Mouse (Mus musculus): ENCODE measurements around the gene Gm49661. TPM values are rescaled to one million over a fixed set of nuclear protein-coding genes. Genes with fewer than 3 reads are reported as not detected.

Gene Gm49661
- polyA plus RNA-seq, 1 experiment from 2014 or later = not detected

DNA sequence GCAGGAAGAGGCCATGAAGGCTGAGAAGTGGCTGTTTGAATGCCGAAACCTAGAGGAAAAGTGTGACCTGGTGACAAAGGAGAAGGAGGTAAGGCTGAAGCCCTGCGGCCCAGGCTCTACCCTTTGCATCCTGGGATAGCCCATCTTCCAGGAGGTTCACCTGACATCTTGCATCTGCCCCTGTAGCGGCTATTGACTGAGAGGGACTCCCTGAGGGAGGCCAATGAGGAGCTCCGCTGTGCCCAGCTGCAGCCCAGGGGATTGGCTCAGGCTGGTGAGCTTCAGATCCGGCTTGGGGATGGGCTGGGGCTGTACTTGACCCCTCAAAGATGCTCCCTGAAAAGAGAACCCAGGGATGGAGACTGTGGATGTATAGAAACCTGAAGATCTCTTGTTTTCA lies 27.7 kb upstream of the Gm49661 start:
- no peak overlapping the region for H3K27ac ChIP-seq (ENCODE audit: low read depth, low read length)
- peaks cover 7% of the 10 kb centered on the region; the same call in 1 of the 2 replicates for H3K27me3 ChIP-seq (ENCODE audit: control insufficient read depth, insufficient read depth, low read length)
- H3K36me3 ChIP-seq (ENCODE audit: control insufficient read depth, insufficient read depth, low read length) = no peaks in the 10 kb centered on the region; the same call in 1 of the 2 replicates
- peak; percentile 25; the same call in 1 of the 2 replicates for ATAC-seq (ENCODE audit: low FRiP score, low TSS enrichment)
- no peak overlapping the region for H3K9ac ChIP-seq (ENCODE audit: low read depth, low read length)
- H3K4me3 ChIP-seq (ENCODE audit: low read length) = no peak overlapping the region
- no peaks in the 10 kb centered on the region for H3K4me1 ChIP-seq (ENCODE audit: control insufficient read depth, insufficient read depth, low read length)
- WGBS = 87% methylated on average over 5 of the region's 5 CpGs
- no peak overlapping the region for H3K4me2 ChIP-seq (replicated peaks; ENCODE audit: low read depth, low read length)
- no peaks in the 10 kb centered on the region for H3K9me3 ChIP-seq (ENCODE audit: control insufficient read depth, low read length)

DNA sequence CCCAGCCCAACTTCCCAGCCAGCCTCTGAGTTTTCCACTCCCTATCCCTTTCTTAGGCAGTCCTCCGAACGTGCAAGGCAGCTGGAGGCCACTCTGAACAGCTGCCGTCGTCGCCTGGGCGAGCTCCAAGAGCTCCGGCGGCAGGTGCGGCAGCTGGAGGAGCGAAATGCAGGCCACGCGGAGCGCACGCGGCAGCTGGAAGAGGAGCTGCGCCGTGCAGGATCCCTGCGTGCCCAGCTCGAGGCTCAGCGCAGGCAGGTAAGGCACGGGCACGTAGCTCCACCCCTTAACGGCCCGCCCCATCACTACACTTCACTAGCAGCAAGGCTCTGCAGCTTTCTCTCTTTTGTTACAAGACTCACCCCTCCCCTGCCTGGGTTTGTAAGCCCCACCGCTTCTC lies 26.4 kb upstream of the Gm49661 start:
- Histone ChIP-seq H3K36me3 (ENCODE audit: control insufficient read depth, insufficient read depth, low read length) (no peaks in the 10 kb centered on the region; the same call in 1 of the 2 replicates), H3K27me3 (ENCODE audit: control insufficient read depth, insufficient read depth, low read length) (peaks cover 7% of the 10 kb centered on the region; the same call in 1 of the 2 replicates), H3K4me2 (replicated peaks; ENCODE audit: low read depth, low read length) (no peak overlapping the region), H3K4me3 (ENCODE audit: low read length) (no peak overlapping the region), H3K27ac (ENCODE audit: low read depth, low read length) (no peak overlapping the region), H3K4me1 (ENCODE audit: control insufficient read depth, insufficient read depth, low read length) (no peaks in the 10 kb centered on the region), H3K9me3 (ENCODE audit: control insufficient read depth, low read length) (no peaks in the 10 kb centered on the region), H3K9ac (ENCODE audit: low read depth, low read length) (no peak overlapping the region)
- WGBS = 21% methylated on average over 25 of the region's 25 CpGs
- ATAC-seq (ENCODE audit: low FRiP score, low TSS enrichment) = no peak

DNA sequence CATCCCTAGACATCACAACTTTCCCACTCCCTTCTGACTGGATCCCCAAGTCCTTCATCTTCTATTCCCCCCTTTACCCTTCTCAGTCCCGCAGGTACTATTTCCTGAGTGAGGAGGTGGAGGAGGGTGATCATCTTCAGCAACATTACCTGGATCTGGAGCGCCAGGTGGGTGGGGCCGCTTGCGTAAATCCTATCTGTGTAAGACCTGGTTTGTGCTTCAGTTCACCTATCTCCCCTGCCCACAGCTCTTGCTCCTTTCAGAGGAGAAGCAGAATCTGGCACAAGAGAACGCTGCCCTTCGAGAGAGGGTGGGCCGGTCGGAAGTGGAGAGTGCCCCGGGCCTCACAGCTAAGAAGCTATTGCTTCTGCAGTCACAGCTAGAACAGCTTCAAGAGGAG lies 25.1 kb upstream of the Gm49661 start:
- no peaks in the 10 kb centered on the region; the same call in 1 of the 2 replicates for H3K36me3 ChIP-seq (ENCODE audit: control insufficient read depth, insufficient read depth, low read length)
- no peak overlapping the region for H3K4me2 ChIP-seq (replicated peaks; ENCODE audit: low read depth, low read length)
- no peaks in the 10 kb centered on the region for H3K9me3 ChIP-seq (ENCODE audit: control insufficient read depth, low read length)
- peaks cover 7% of the 10 kb centered on the region; the same call in 1 of the 2 replicates for H3K27me3 ChIP-seq (ENCODE audit: control insufficient read depth, insufficient read depth, low read length)
- peaks cover 4% of the 10 kb centered on the region; the same call in 1 of the 2 replicates for H3K4me1 ChIP-seq (ENCODE audit: control insufficient read depth, insufficient read depth, low read length)
- H3K9ac ChIP-seq (ENCODE audit: low read depth, low read length) = no peak overlapping the region
- 91% methylated on average over 9 of the region's 9 CpGs for WGBS
- ATAC-seq (ENCODE audit: low FRiP score, low TSS enrichment) = no peak
- no peak overlapping the region for H3K4me3 ChIP-seq (ENCODE audit: low read length)
- no peak overlapping the region for H3K27ac ChIP-seq (ENCODE audit: low read depth, low read length)

DNA sequence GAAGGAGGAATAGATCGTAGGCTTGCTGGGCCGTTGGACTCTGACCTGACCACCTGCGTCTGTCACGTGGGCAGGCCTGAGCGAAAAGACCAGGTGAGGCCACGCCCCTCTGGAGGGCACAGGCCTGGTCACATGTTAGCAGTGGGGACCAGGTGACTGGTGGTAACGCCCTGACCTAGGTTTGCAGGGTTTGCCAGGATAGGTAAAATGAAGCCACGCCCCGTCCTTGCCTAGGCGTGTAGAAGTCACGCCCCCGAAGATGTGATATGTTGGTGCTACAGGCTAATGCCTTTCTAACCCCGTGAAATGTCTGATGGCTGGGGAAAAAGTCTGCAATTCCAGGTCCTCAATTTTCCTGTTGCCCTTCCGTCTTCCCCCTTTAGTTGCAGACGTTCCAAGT lies 21.6 kb upstream of the Gm49661 start:
- WGBS = under 1% methylated on average over 15 of the region's 15 CpGs
- Histone ChIP-seq H3K9ac (ENCODE audit: low read depth, low read length) (peak overlapping the region; percentile 67), H3K4me1 (ENCODE audit: control insufficient read depth, insufficient read depth, low read length) (peaks cover 14% of the 10 kb centered on the region; the same call in 1 of the 2 replicates), H3K36me3 (ENCODE audit: control insufficient read depth, insufficient read depth, low read length) (no peaks in the 10 kb centered on the region), H3K4me2 (replicated peaks; ENCODE audit: low read depth, low read length) (peak overlapping the region; percentile 88), H3K27ac (ENCODE audit: low read depth, low read length) (peak overlapping the region; percentile 70), H3K4me3 (ENCODE audit: low read length) (peak overlapping the region; percentile 58), H3K9me3 (ENCODE audit: control insufficient read depth, low read length) (no peaks in the 10 kb centered on the region), H3K27me3 (ENCODE audit: control insufficient read depth, insufficient read depth, low read length) (peaks cover 7% of the 10 kb centered on the region; the same call in 1 of the 2 replicates)
- ATAC-seq (ENCODE audit: low FRiP score, low TSS enrichment) = peak; percentile 75; the same call in 1 of the 2 replicates

DNA sequence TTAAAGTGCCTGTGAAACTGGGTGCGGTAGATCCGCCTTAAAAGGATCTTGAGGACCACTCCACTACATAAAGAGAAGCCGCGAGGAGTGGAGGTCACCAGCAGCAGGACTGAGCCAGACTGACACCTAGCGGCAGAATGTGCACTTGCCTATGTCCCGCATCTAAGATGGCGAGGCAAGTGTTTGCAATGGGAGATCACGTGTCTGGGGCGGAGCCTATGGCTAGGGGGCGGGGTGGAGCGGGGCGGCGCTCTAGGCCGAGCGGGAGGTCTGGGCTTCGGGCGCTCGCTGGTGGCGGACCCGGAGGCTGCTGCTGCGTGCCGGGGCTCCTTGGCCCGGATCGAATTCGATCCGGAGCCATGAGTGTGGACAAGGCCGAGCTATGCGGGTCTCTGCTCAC lies 21.1 kb upstream of the Gm49661 start, which contains the start of gene Hook2:
TSS of gene Hook2 (plus strand) at position 255 of the 400 bp plus-strand sequence.
- Histone ChIP-seq H3K36me3 (ENCODE audit: control insufficient read depth, insufficient read depth, low read length) (no peaks in the 10 kb centered on the region), H3K4me1 (ENCODE audit: control insufficient read depth, insufficient read depth, low read length) (peaks cover 17% of the 10 kb centered on the region), H3K4me3 (ENCODE audit: low read length) (peak within 1 kb of the TSS; percentile 58), H3K4me2 (replicated peaks; ENCODE audit: low read depth, low read length) (peak within 1 kb of the TSS; percentile 88), H3K9ac (ENCODE audit: low read depth, low read length) (peak within 1 kb of the TSS; percentile 67), H3K27ac (ENCODE audit: low read depth, low read length) (peak within 1 kb of the TSS; percentile 70), H3K27me3 (ENCODE audit: control insufficient read depth, insufficient read depth, low read length) (peaks cover 7% of the 10 kb centered on the region; the same call in 1 of the 2 replicates), H3K9me3 (ENCODE audit: control insufficient read depth, low read length) (no peaks in the 10 kb centered on the region)
- peak; percentile 90 for ATAC-seq (ENCODE audit: low FRiP score, low TSS enrichment)
- WGBS = under 1% methylated on average over 22 of the region's 28 CpGs

DNA sequence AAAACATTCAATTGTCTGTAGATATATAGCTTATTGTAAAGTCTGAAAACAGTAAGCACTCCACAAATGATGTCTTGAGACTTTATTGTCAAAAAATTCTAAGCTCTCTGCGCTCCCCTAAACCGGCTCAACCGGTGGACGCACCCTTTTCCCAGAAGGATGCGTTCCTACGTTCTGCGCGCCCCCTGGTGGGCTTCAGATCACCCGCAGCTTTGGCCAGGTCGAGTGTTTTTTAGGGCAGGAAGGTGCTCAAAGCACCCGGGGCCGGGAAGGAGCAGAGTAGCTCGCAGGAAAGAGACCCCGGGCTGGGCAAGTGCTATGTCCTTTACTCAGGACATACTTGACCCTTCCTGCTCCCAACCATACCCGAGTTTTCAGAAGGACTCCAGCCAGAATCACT lies 20.6 kb upstream of the Gm49661 start:
- peak; percentile 32 for ATAC-seq (ENCODE audit: low FRiP score, low TSS enrichment)
- Histone ChIP-seq H3K4me1 (ENCODE audit: control insufficient read depth, insufficient read depth, low read length) (peaks cover 22% of the 10 kb centered on the region), H3K27me3 (ENCODE audit: control insufficient read depth, insufficient read depth, low read length) (peaks cover 1% of the 10 kb centered on the region; the same call in 1 of the 2 replicates), H3K36me3 (ENCODE audit: control insufficient read depth, insufficient read depth, low read length) (no peaks in the 10 kb centered on the region), H3K4me2 (replicated peaks; ENCODE audit: low read depth, low read length) (peak overlapping the region; percentile 88), H3K9me3 (ENCODE audit: control insufficient read depth, low read length) (no peaks in the 10 kb centered on the region), H3K4me3 (ENCODE audit: low read length) (peak overlapping the region; percentile 58), H3K27ac (ENCODE audit: low read depth, low read length) (peak overlapping the region; percentile 62; the same call in 1 of the 2 replicates), H3K9ac (ENCODE audit: low read depth, low read length) (peak overlapping the region; percentile 67)
- under 1% methylated on average over 15 of the region's 15 CpGs for WGBS

DNA sequence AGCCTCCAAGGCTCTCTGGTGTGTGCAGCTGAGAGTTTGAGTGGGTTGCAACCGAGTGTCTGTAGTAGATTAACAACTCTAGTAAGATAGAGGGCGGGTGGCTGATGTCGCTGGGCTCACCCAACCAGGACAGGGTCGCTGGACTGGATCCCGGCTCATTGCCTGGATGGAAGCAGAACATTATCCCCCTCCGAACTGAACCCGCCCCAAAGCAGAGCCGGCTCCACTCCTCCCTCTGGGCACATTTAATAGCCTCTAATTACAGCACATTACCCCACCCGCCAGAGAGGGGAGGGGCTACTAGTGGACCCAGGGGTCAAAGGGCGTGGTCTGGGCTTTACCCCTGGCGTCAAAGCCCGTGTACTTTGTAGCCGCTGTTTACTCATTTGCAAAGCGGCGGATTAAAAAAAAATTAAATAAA lies 20.1 kb upstream of the Gm49661 start:
- Histone ChIP-seq H3K27me3 (ENCODE audit: control insufficient read depth, insufficient read depth, low read length) (no peaks in the 10 kb centered on the region), H3K4me1 (ENCODE audit: control insufficient read depth, insufficient read depth, low read length) (peaks cover 27% of the 10 kb centered on the region), H3K4me3 (ENCODE audit: low read length) (peak overlapping the region; percentile 25), H3K27ac (ENCODE audit: low read depth, low read length) (peak overlapping the region; percentile 47; the same call in 1 of the 2 replicates), H3K9me3 (ENCODE audit: control insufficient read depth, low read length) (no peaks in the 10 kb centered on the region), H3K36me3 (ENCODE audit: control insufficient read depth, insufficient read depth, low read length) (no peaks in the 10 kb centered on the region), H3K9ac (ENCODE audit: low read depth, low read length) (peak overlapping the region; percentile 37; the same call in 1 of the 2 replicates), H3K4me2 (replicated peaks; ENCODE audit: low read depth, low read length) (peak overlapping the region; percentile 88)
- ATAC-seq (ENCODE audit: low FRiP score, low TSS enrichment) = no peak
- WGBS = 4% methylated on average over 15 of the region's 15 CpGs

DNA sequence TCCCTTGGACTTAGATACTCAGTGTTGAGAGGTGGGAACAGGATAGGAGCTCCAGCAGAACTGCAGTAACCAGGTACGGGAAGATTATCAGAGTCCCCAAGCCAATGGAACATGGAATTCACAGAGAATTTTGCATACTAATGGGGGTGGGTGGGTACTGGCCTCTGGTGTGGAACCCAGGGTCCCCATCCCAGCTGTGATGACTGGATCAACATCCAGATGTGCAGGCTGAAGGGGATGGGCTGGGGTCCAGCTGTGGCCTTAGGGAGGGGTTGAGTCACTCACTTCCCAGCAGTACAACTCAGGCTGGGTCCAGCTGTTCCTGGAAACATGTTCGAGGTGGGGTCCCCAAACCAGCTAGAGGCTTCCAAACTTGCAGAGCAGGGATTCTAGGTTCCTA lies 18.7 kb upstream of the Gm49661 start:
- Histone ChIP-seq H3K9ac (ENCODE audit: low read depth, low read length) (no peak overlapping the region), H3K4me3 (ENCODE audit: low read length) (no peak overlapping the region), H3K4me2 (replicated peaks; ENCODE audit: low read depth, low read length) (no peak overlapping the region), H3K4me1 (ENCODE audit: control insufficient read depth, insufficient read depth, low read length) (peaks cover 30% of the 10 kb centered on the region), H3K27me3 (ENCODE audit: control insufficient read depth, insufficient read depth, low read length) (no peaks in the 10 kb centered on the region), H3K36me3 (ENCODE audit: control insufficient read depth, insufficient read depth, low read length) (no peaks in the 10 kb centered on the region), H3K9me3 (ENCODE audit: control insufficient read depth, low read length) (no peaks in the 10 kb centered on the region), H3K27ac (ENCODE audit: low read depth, low read length) (no peak overlapping the region)
- WGBS = 64% methylated on average over 2 of the region's 2 CpGs
- ATAC-seq (ENCODE audit: low FRiP score, low TSS enrichment) = no peak

DNA sequence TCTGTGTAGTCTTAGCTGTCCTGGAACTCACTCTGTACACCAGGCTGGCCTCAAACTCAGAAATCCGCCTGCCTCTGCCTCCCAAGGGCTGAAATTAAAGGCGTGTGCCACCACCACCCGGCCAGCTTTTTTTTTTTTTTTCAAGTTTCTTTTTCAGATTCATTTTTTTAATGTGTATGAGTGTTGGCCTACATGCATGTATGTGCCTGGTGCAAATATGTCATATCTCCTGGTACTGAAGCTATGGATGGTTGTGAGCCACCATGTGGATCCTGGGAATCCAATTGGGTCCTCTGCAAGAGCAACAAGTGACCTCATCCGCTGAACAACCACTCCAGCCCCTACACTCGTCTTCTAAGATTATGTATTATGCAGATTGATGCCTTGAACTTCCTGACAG lies 18.2 kb upstream of the Gm49661 start:
- peaks cover 33% of the 10 kb centered on the region for H3K4me1 ChIP-seq (ENCODE audit: control insufficient read depth, insufficient read depth, low read length)
- WGBS = 86% methylated on average over 5 of the region's 5 CpGs

More for the DNA sequence above, 18.2 kb upstream of the Gm49661 start:
- H3K36me3 ChIP-seq (ENCODE audit: control insufficient read depth, insufficient read depth, low read length) = no peaks in the 10 kb centered on the region
- no peak overlapping the region for H3K4me3 ChIP-seq (ENCODE audit: low read length)
- H3K9ac ChIP-seq (ENCODE audit: low read depth, low read length) = no peak overlapping the region
- no peak overlapping the region for H3K27ac ChIP-seq (ENCODE audit: low read depth, low read length)
- H3K4me2 ChIP-seq (replicated peaks; ENCODE audit: low read depth, low read length) = no peak overlapping the region
- no peaks in the 10 kb centered on the region for H3K27me3 ChIP-seq (ENCODE audit: control insufficient read depth, insufficient read depth, low read length)
- no peaks in the 10 kb centered on the region for H3K9me3 ChIP-seq (ENCODE audit: control insufficient read depth, low read length)
- ATAC-seq (ENCODE audit: low FRiP score, low TSS enrichment) = no peak
